Mouse (Mus musculus) forebrain, embryonic 15.5 days (tissue): ENCODE data around the gene Cdk5rap2. TPM values are rescaled to one million over a fixed set of nuclear protein-coding genes. Genes with fewer than 3 reads are reported as not detected.

ENCODE experiments used
- ATAC-seq: fragments of 200-750 bp; cut with Nextera tagmentation; replicated peaks from 2 replicates; pipeline ENCODE4 v1.8.0; 2017; ENCODE audit warnings: mild to moderate bottlenecking, moderate TSS enrichment, moderate library complexity
- H3K27ac ChIP-seq: fragments of 300-500 bp; sonication (generic); replicated peaks from 2 replicates; pipeline ENCODE4 v1.5.1; 2015; ENCODE audit warnings: mild to moderate bottlenecking, inconsistent platforms
- H3K27me3 ChIP-seq: fragments of 300-500 bp; sonication (generic); 2 replicates; pipeline ENCODE4 v1.6.1; 2015; ENCODE audit warnings: inconsistent platforms
- H3K36me3 ChIP-seq: fragments of 300-500 bp; sonication (generic); 2 replicates; pipeline ENCODE4 v1.6.1; 2015; ENCODE audit warnings: mild to moderate bottlenecking, inconsistent platforms
- H3K4me1 ChIP-seq: fragments of 300-500 bp; sonication (generic); 2 replicates; pipeline ENCODE4 v1.6.1; 2015; ENCODE audit warnings: inconsistent platforms
- H3K4me2 ChIP-seq: fragments of 300-500 bp; sonication (generic); replicated peaks from 2 replicates; pipeline ENCODE4 v1.6.1; 2015; ENCODE audit warnings: mild to moderate bottlenecking, inconsistent platforms
- H3K4me3 ChIP-seq: fragments of 300-500 bp; sonication (generic); 2 replicates; pipeline ENCODE4 v1.5.1; 2015; ENCODE audit warnings: mild to moderate bottlenecking, inconsistent platforms
- H3K9ac ChIP-seq: fragments of 300-500 bp; sonication (generic); replicated peaks from 2 replicates; pipeline ENCODE4 v1.6.1; 2015; ENCODE audit warnings: mild to moderate bottlenecking, inconsistent platforms
- H3K9me3 ChIP-seq: fragments of 300-500 bp; sonication (generic); 2 replicates; pipeline ENCODE4 v1.6.1; 2016; ENCODE audit warnings: inconsistent platforms
- WGBS: fragments of 180-500 bp; shearing (Covaris S2); methylation state at CpG from one replicate; pipeline ENCODE4 v1.1.7; 2015; ENCODE audit warnings: mixed read lengths; 5-methylcytosine and 5-hydroxymethylcytosine counted together
- polyA plus RNA-seq: library from polyadenylated mRNA; unstranded; fragments of >200 nt; fragmentation: Nextera tagmentation; extraction: Ambion mirVana; gene quantifications from 2 replicates; pipeline ENCODE4 v1.2.1, GENCODE M21; 2015

Cdk5rap2 gene
- polyA plus RNA-seq, 1 experiment from 2014 or later: 12.5 TPM

- Histone ChIP-seq H3K36me3 (no peaks in the 10 kb centered on the region; the same call in 1 of the 2 replicates), H3K9ac (no peak overlapping the region), H3K9me3 (no peaks in the 10 kb centered on the region), H3K4me3 (no peak overlapping the region), H3K27me3 (no peaks in the 10 kb centered on the region), H3K4me2 (no peak overlapping the region), H3K4me1 (0 out of 2 replicates have a peak, but pooled peaks cover 4% of the 10 kb centered on the region), H3K27ac (no peak overlapping the region)
- ATAC-seq: 0 out of 2 replicates have a peak, but pooled peaks have one; percentile 32
- WGBS: 38% methylated on average over 11 of the region's 11 CpGs
Measured at GRCm38 (mm10) chr4:70335444-70336144, 74.6 kb downstream of the Cdk5rap2 start.

- no peak overlapping the region for H3K4me2 ChIP-seq
- H3K9me3 ChIP-seq: no peaks in the 10 kb centered on the region
- 83% methylated on average over 4 of the region's 4 CpGs for WGBS
- H3K9ac ChIP-seq: no peak overlapping the region
- 0 out of 2 replicates have a peak, but pooled peaks cover 4% of the 10 kb centered on the region for H3K4me1 ChIP-seq
- H3K4me3 ChIP-seq: no peak overlapping the region
- no peaks in the 10 kb centered on the region; the same call in 1 of the 2 replicates for H3K36me3 ChIP-seq
- ATAC-seq: no peak
- no peak overlapping the region for H3K27ac ChIP-seq
- H3K27me3 ChIP-seq: no peaks in the 10 kb centered on the region
Measured at GRCm38 (mm10) chr4:70334995-70335394, 75.2 kb downstream of the Cdk5rap2 start.

- no peak overlapping the region for H3K27ac ChIP-seq
- H3K4me3 ChIP-seq: no peak overlapping the region
- no peak overlapping the region for H3K4me2 ChIP-seq
- no peak overlapping the region for H3K9ac ChIP-seq
- WGBS: 89% methylated on average over 6 of the region's 6 CpGs
- ATAC-seq: no peak
- H3K4me1 ChIP-seq: 0 out of 2 replicates have a peak, but pooled peaks cover 4% of the 10 kb centered on the region
- H3K9me3 ChIP-seq: no peaks in the 10 kb centered on the region
- no peaks in the 10 kb centered on the region for H3K27me3 ChIP-seq
- no peaks in the 10 kb centered on the region; the same call in 1 of the 2 replicates for H3K36me3 ChIP-seq
Measured at GRCm38 (mm10) chr4:70332981-70333380, 77.3 kb downstream of the Cdk5rap2 start.

- no peak overlapping the region for H3K27ac ChIP-seq
- ATAC-seq: no peak
- H3K27me3 ChIP-seq: no peaks in the 10 kb centered on the region
- H3K4me3 ChIP-seq: no peak overlapping the region
- no peaks in the 10 kb centered on the region for H3K9me3 ChIP-seq
- H3K9ac ChIP-seq: no peak overlapping the region
- H3K4me1 ChIP-seq: 0 out of 2 replicates have a peak, but pooled peaks cover 4% of the 10 kb centered on the region
- WGBS: 71% methylated on average over 7 of the region's 7 CpGs
- no peak overlapping the region for H3K4me2 ChIP-seq
- no peaks in the 10 kb centered on the region; the same call in 1 of the 2 replicates for H3K36me3 ChIP-seq
Measured at GRCm38 (mm10) chr4:70332576-70332975, 77.7 kb downstream of the Cdk5rap2 start.

- H3K4me1 ChIP-seq: 0 out of 2 replicates have a peak, but pooled peaks cover 4% of the 10 kb centered on the region
- no peak overlapping the region for H3K27ac ChIP-seq
- WGBS: 88% methylated on average over 6 of the region's 6 CpGs
- H3K4me3 ChIP-seq: no peak overlapping the region
- H3K27me3 ChIP-seq: no peaks in the 10 kb centered on the region
- H3K4me2 ChIP-seq: no peak overlapping the region
- no peaks in the 10 kb centered on the region; the same call in 1 of the 2 replicates for H3K36me3 ChIP-seq
- no peaks in the 10 kb centered on the region for H3K9me3 ChIP-seq
- no peak for ATAC-seq
- H3K9ac ChIP-seq: no peak overlapping the region
Measured at GRCm38 (mm10) chr4:70331181-70331580, 79.1 kb downstream of the Cdk5rap2 start.

GRCm38 (mm10) chr4:70328033-70328432 lies 82.2 kb downstream of the Cdk5rap2 start:
- no peaks in the 10 kb centered on the region for H3K27me3 ChIP-seq
- WGBS: 91% methylated on average over 9 of the region's 9 CpGs
- H3K36me3 ChIP-seq: no peaks in the 10 kb centered on the region; the same call in 1 of the 2 replicates
- no peak overlapping the region for H3K9ac ChIP-seq
- no peak overlapping the region for H3K27ac ChIP-seq
- no peak for ATAC-seq
- H3K4me3 ChIP-seq: no peak overlapping the region
- H3K9me3 ChIP-seq: no peaks in the 10 kb centered on the region
- H3K4me2 ChIP-seq: no peak overlapping the region
- no peaks in the 10 kb centered on the region for H3K4me1 ChIP-seq

- no peak for ATAC-seq
- no peaks in the 10 kb centered on the region for H3K9me3 ChIP-seq
- WGBS: 60% methylated on average over 1 of the region's 1 CpGs
- H3K9ac ChIP-seq: no peak overlapping the region
- no peaks in the 10 kb centered on the region for H3K4me1 ChIP-seq
- no peak overlapping the region for H3K27ac ChIP-seq
- H3K36me3 ChIP-seq: no peaks in the 10 kb centered on the region; the same call in 1 of the 2 replicates
- H3K27me3 ChIP-seq: no peaks in the 10 kb centered on the region
- no peak overlapping the region for H3K4me2 ChIP-seq
- no peak overlapping the region for H3K4me3 ChIP-seq
Measured at GRCm38 (mm10) chr4:70327436-70327835, 82.8 kb downstream of the Cdk5rap2 start.

GRCm38 (mm10) chr4:70321586-70321985 lies 88.7 kb downstream of the Cdk5rap2 start:
- WGBS: 75% methylated on average over 1 of the region's 1 CpGs
- no peak overlapping the region for H3K4me2 ChIP-seq

GRCm38 (mm10) chr4:70312170-70312569 lies 98.1 kb downstream of the Cdk5rap2 start:
- H3K4me3 ChIP-seq: no peak overlapping the region
- H3K4me1 ChIP-seq: peaks cover 12% of the 10 kb centered on the region
- no peak overlapping the region for H3K27ac ChIP-seq
- H3K27me3 ChIP-seq: no peaks in the 10 kb centered on the region
- H3K9ac ChIP-seq: no peak overlapping the region
- ATAC-seq: no peak
- no peaks in the 10 kb centered on the region for H3K9me3 ChIP-seq
- H3K36me3 ChIP-seq: peaks cover 18% of the 10 kb centered on the region
- H3K4me2 ChIP-seq: no peak overlapping the region
- WGBS: 91% methylated on average over 4 of the region's 4 CpGs

More at GRCm38 (mm10) chr4:70321586-70321985, 88.7 kb downstream of the Cdk5rap2 start:
- ATAC-seq: no peak
- Histone ChIP-seq H3K4me1 (0 out of 2 replicates have a peak, but pooled peaks cover 8% of the 10 kb centered on the region), H3K27ac (no peak overlapping the region), H3K9me3 (no peaks in the 10 kb centered on the region), H3K9ac (no peak overlapping the region), H3K36me3 (peaks cover 4% of the 10 kb centered on the region; the same call in 1 of the 2 replicates), H3K4me3 (no peak overlapping the region), H3K27me3 (no peaks in the 10 kb centered on the region)

- no peaks in the 10 kb centered on the region for H3K9me3 ChIP-seq
- H3K9ac ChIP-seq: no peak overlapping the region
- ATAC-seq: peak; percentile 86
- peak overlapping the region; percentile 24; the same call in 1 of the 2 replicates for H3K27ac ChIP-seq
- H3K4me1 ChIP-seq: peaks cover 12% of the 10 kb centered on the region
- H3K4me2 ChIP-seq: no peak overlapping the region
- H3K4me3 ChIP-seq: no peak overlapping the region
- H3K27me3 ChIP-seq: no peaks in the 10 kb centered on the region
- H3K36me3 ChIP-seq: peaks cover 14% of the 10 kb centered on the region
- WGBS: 37% methylated on average over 5 of the region's 5 CpGs
Measured at GRCm38 (mm10) chr4:70311530-70311929, 98.7 kb downstream of the Cdk5rap2 start.

- Histone ChIP-seq H3K36me3 (no peaks in the 10 kb centered on the region), H3K9ac (no peak overlapping the region), H3K4me2 (no peak overlapping the region), H3K4me1 (peaks cover 12% of the 10 kb centered on the region), H3K4me3 (no peak overlapping the region), H3K9me3 (no peaks in the 10 kb centered on the region), H3K27ac (no peak overlapping the region), H3K27me3 (no peaks in the 10 kb centered on the region)
- WGBS: 64% methylated on average over 4 of the region's 4 CpGs
- ATAC-seq: 0 out of 2 replicates have a peak, but pooled peaks have one; percentile 1
Measured at GRCm38 (mm10) chr4:70307230-70307629, 103.0 kb downstream of the Cdk5rap2 start.

GRCm38 (mm10) chr4:70303870-70304269 lies 106.4 kb downstream of the Cdk5rap2 start:
- no peaks in the 10 kb centered on the region for H3K27me3 ChIP-seq
- no peak overlapping the region for H3K4me3 ChIP-seq
- H3K4me2 ChIP-seq: no peak overlapping the region
- peaks cover 5% of the 10 kb centered on the region; the same call in 1 of the 2 replicates for H3K36me3 ChIP-seq
- no peak overlapping the region for H3K9ac ChIP-seq
- ATAC-seq: no peak
- no peaks in the 10 kb centered on the region for H3K9me3 ChIP-seq
- H3K4me1 ChIP-seq: 0 out of 2 replicates have a peak, but pooled peaks cover 3% of the 10 kb centered on the region
- WGBS: 85% methylated on average over 4 of the region's 4 CpGs
- H3K27ac ChIP-seq: no peak overlapping the region
